Mouse (Mus musculus) ovary, postnatal 10 days (tissue): ENCODE data around the gene Babam2.
"Not testable (repeated sequence)": the region's sequence is repeated elsewhere in the genome, so short reads cannot be mapped to it uniquely, and the experiment has no call there.

Experiments used
- DNase-seq: peaks from one replicate; pipeline ENCODE4 v3.0.0; 2022; ENCODE audit warnings: low spot score

Babam2 gene

GRCm38 (mm10) chr5:31787201-31787600 lies 89.7 kb downstream of the Babam2 start:
- DNase-seq = no peak

- DNase-seq = no peak
Measured at GRCm38 (mm10) chr5:31787622-31788021, 90.1 kb downstream of the Babam2 start.

- no peak for DNase-seq
Measured at GRCm38 (mm10) chr5:31792338-31792737, 94.9 kb downstream of the Babam2 start.

- DNase-seq = no peak
Measured at GRCm38 (mm10) chr5:31792863-31793262, 95.4 kb downstream of the Babam2 start.

GRCm38 (mm10) chr5:31795414-31795813 lies 97.9 kb downstream of the Babam2 start:
- DNase-seq = no peak

- DNase-seq = no peak
Measured at GRCm38 (mm10) chr5:31796979-31797378, 99.5 kb downstream of the Babam2 start.

- not testable (repeated sequence) for DNase-seq
Measured at GRCm38 (mm10) chr5:31804211-31804610, 106.7 kb downstream of the Babam2 start.

- no peak for DNase-seq
Measured at GRCm38 (mm10) chr5:31804751-31805150, 107.3 kb downstream of the Babam2 start.

- no peak for DNase-seq
Measured at GRCm38 (mm10) chr5:31807312-31807711, 109.8 kb downstream of the Babam2 start.

- DNase-seq = no peak
Measured at GRCm38 (mm10) chr5:31808271-31808670, 110.8 kb downstream of the Babam2 start.

GRCm38 (mm10) chr5:31810796-31811662 lies 113.5 kb downstream of the Babam2 start:
- no peak for DNase-seq

- no peak for DNase-seq
Measured at GRCm38 (mm10) chr5:31811663-31812001, 114.1 kb downstream of the Babam2 start.

- no peak for DNase-seq
Measured at GRCm38 (mm10) chr5:31813156-31813675, 115.7 kb downstream of the Babam2 start.

GRCm38 (mm10) chr5:31814068-31814467 lies 116.6 kb downstream of the Babam2 start:
- DNase-seq = no peak

- no peak for DNase-seq
Measured at GRCm38 (mm10) chr5:31815129-31815528, 117.6 kb downstream of the Babam2 start.

GRCm38 (mm10) chr5:31816082-31816481 lies 118.6 kb downstream of the Babam2 start:
- no peak for DNase-seq

- DNase-seq = no peak
Measured at GRCm38 (mm10) chr5:31820801-31821200, 123.3 kb downstream of the Babam2 start.

- no peak for DNase-seq
Measured at GRCm38 (mm10) chr5:31821204-31821603, 123.7 kb downstream of the Babam2 start.

GRCm38 (mm10) chr5:31823673-31824072 lies 126.2 kb downstream of the Babam2 start:
- DNase-seq = no peak

GRCm38 (mm10) chr5:31824126-31824525 lies 126.6 kb downstream of the Babam2 start:
- DNase-seq = no peak

- DNase-seq = no peak
Measured at GRCm38 (mm10) chr5:31827304-31827703, 129.8 kb downstream of the Babam2 start.

GRCm38 (mm10) chr5:31827896-31828295 lies 130.4 kb downstream of the Babam2 start:
- DNase-seq = no peak

- no peak for DNase-seq
Measured at GRCm38 (mm10) chr5:31828747-31829146, 131.3 kb downstream of the Babam2 start.

- DNase-seq = no peak
Measured at GRCm38 (mm10) chr5:31829588-31829987, 132.1 kb downstream of the Babam2 start.
